Mouse (Mus musculus) ES-E14 (cell line): Measurements from ENCODE around the gene Bbs2.

ENCODE experiments used
- MAFK ChIP-seq: IDR thresholded peaks from 2 replicates; pipeline ENCODE4 v1.6.1; 2014; ENCODE audit warnings: mild to moderate bottlenecking, low read depth, low read length, inconsistent platforms; ENCODE audit not compliant: insufficient read depth
- ZNF384 ChIP-seq: IDR thresholded peaks from 2 replicates; pipeline ENCODE4 v1.6.1; 2012; ENCODE audit warnings: low read depth, low read length, inconsistent platforms

DNA sequence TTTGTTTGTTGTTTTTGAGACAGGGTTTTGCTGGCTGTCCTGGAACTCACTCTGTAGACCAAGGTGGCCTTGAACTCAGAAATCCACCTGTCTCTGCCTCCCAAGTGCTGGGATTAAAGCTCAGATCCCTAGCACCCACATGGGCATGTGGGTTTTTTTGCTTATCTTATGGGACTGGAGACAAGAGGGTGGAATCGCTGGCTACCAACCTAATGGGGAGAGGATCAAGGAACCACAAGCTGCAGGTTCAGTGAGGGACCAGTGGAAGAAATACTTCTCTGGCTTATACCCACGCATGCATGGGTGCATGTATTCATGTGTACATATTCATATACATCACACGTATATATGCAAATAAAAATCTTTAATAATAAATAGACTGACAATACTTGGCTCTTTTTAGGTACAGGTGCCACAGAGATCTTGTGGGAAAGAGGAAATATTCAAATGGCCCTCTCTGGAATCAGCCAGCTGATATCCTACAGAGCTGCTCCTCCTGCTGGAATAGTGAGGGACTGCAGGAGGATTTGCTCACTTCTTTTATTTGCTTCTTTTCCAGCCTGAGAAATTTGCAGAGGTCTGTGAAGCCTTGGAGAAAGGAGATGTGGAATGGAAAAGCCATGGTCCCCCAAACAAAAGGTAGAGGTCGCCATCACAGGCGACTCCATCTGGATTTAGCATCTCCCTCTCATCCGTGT is 41.4 kb downstream of the Bbs2 start:
- TF ChIP-seq ZNF384, result no peak
- TF ChIP-seq MAFK, result no peak
